Mouse (Mus musculus) T-cell, adult 66 days (primary cell): ENCODE results near the gene Gjc1. TPM values are rescaled to one million over a fixed set of nuclear protein-coding genes. Genes with fewer than 3 reads are reported as not detected.

Experiments
- total RNA-seq, 2 experiments: library from RNA; stranded (reverse); gene quantifications; 3 replicates in 1 of 2; 4 replicates in 1 of 2; pipeline ENCODE4 v1.2.4; 2023

Gjc1 gene
- not detected for total RNA-seq

DNA sequence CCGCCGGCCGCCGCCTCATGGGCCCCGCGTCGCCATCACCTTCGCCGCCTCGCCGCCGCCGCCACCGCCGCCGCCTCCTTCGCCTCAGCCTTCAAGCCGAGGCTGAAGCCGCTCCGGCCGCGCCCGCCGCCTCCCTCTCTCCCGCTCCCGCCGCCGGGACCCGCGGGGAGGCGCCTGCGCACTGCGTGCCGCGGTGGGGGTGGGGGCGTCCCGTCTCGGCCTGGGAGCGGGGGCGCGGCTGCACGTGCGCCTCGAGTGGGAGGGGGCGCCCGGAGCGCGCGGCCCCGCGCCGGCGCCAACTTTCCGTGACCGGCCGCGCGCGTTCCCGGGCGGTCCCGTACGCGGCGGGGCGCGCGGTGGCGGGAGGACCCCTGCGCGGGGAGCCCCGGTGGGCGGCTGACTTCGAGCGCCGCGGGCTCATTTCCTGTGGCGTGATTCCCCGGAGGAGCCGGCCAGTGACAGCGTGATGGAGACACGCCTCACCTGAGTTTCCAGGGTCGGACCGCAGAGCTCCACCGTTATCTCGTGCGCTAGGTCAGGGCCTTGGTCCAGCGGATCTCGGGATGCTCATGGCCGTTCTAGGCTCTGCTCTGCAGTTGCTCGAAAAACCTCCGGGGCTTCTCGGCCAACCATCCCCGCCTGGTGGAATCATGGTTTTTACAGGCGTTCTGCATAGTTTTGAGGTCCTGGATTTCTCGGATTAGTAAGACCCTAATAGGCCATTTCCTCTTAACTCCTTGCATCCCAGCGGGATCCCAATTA, at the start of gene Gjc1:
Gene Gjc1 (minus strand): TSS at position 680 of the 762 bp plus-strand sequence.

DNA sequence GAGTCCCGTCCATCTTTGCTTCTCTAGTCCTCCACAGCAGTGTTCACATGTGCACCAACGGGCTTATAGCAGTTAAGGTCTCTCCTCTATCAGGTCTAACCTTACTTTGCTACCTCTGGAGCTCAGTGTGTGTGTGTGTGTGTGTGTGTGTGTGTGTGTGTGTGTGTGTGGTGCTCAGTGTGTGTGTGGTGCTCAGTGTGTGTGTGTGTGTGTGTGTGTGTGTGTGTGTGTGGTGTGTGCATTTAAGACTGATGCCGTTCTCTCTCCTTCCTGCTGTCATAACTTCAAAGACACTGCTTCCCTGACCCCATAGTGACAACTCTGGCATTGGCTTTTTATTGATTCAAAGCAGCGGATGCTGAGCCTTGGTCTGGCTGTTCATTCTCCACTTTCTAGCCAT, 16.0 kb upstream of the Gjc1 start, which contains the start of gene Higd1b:
Gene Higd1b (plus strand): TSS at position 301 of the 400 bp plus-strand sequence.

DNA sequence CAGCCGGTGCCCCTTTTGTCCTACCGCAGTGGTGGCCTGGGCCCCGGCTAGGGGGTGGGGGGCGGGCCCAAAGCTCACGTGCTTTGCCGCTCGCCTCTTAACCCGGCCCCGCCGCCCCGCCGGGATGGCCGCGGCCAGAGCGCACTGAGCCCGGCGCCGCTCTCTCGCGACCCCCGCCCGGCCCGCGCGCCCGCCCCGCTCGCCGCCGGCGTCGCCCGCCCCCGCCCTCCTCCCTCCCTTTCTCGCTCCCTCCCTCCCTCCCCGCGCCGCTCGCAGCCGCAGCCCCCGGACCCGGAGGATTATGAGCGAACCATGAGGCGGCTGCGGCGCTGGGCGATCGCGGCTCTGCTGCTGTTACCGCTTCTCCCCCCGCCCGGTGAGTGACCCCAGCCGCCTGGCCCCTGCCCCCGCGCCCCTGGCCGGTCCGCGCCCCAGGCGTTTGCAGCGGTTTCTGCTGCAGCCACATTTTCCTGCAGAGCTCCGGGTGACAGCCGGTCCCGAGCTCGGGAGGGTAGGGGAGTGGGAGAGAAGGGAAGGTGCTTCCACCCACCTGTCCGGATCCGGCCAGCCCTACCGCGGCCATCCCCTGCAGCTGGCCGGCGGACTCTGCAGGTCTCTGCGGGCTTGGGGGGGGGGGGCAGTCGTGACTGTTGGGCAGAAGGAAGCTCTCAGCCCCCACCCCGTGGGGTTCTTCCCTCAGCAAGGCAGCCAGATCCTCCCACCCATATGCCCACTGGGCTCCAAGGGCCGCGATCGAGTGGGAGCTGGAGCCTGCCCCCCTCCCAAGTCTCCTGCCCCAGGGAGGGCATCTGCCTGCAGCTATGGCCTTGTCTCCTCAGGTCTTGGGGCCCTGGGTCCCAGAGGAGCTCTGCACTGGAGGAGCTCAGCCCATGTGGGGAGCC, 57.9 kb downstream of the Gjc1 start, which contains the start of gene Adam11:
Gene Adam11 (plus strand): TSS at position 131 of the 902 bp plus-strand sequence.

Other genes starting within 250 kb of the Gjc1 start
- not detected for gene Gm11627, start 240.2 kb downstream of the Gjc1 start, total RNA-seq
- not detected for gene Fzd2, start 215.3 kb downstream of the Gjc1 start, total RNA-seq
- gene Meioc, start 156.0 kb downstream of the Gjc1 start, total RNA-seq, result not detected
- 10 to 100 TPM; 37.0 to 38.8 TPM for gene Ccdc43, start 121.9 kb downstream of the Gjc1 start, total RNA-seq
- 1 to 10 TPM; 2.8 to 2.9 TPM for gene Adam11, start 58.3 kb downstream of the Gjc1 start, total RNA-seq
- not detected for gene Higd1b, start 16.1 kb upstream of the Gjc1 start, total RNA-seq
- 100 to 1,000 TPM; 154 TPM for gene Eftud2, start 61.3 kb upstream of the Gjc1 start, total RNA-seq
- gene Ccdc103, start 61.5 kb upstream of the Gjc1 start, total RNA-seq, result not detected
- gene Fam187a, start 65.5 kb upstream of the Gjc1 start, total RNA-seq, result not detected
- gene Gfap, start 81.2 kb upstream of the Gjc1 start, total RNA-seq, result not detected
- 1 to 10 TPM in 1 of 2 experiments, under 1 TPM in 1; 0.59 to 2.2 TPM for gene Kif18b, start 105.4 kb upstream of the Gjc1 start, total RNA-seq
- gene C1ql1, start 127.0 kb upstream of the Gjc1 start, total RNA-seq, result not detected
- gene Nmt1, start 208.5 kb upstream of the Gjc1 start, total RNA-seq, result 10 to 100 TPM; 60.2 to 68.4 TPM
- 10 to 100 TPM; 18.5 to 22.4 TPM for gene Dcakd, start 208.6 kb upstream of the Gjc1 start, total RNA-seq